Mouse (Mus musculus): ENCODE results near the gene Lhcgr.

GRCm38 (mm10) chr17:88766857-88767256 is 24.9 kb downstream of the Lhcgr start:
- TF ChIP-seq POLR2A (IDR thresholded peaks at IDR 0.05; ENCODE audit: insufficient read depth, low read depth, low read length) (no peak), EP300 (IDR thresholded peaks at IDR 0.05; ENCODE audit: insufficient read depth, low read depth, low read length) (no peak), CTCF (IDR thresholded peaks at IDR 0.05) (no peak)

Measured in heart, adult 2 months (tissue).